Mouse (Mus musculus) intestine, embryonic 14.5 days (tissue): ENCODE results near the gene Fads6. TPM values are rescaled to one million over a fixed set of nuclear protein-coding genes. Genes with fewer than 3 reads are reported as not detected.
A peak's percentile ranks its signal among the peaks of the same experiment; 100 is the strongest.

Source experiments
- ATAC-seq: fragments of 200-750 bp; cut with Nextera tagmentation; replicated peaks from 2 replicates; pipeline ENCODE4 v1.8.0; 2017; ENCODE audit warnings: low read depth, moderate number of reproducible peaks, moderate TSS enrichment, moderate library complexity; ENCODE audit not compliant: low FRiP score, low TSS enrichment
- DNase-seq: peaks from one replicate; pipeline ENCODE4 v3.0.0-alpha.2; 2018; ENCODE audit warnings: low spot score
- H3K27ac ChIP-seq: fragments of 300-500 bp; sonication (generic); 2 replicates; pipeline ENCODE4 v1.5.1; 2014; ENCODE audit warnings: low read depth, mild to moderate bottlenecking, control low read depth
- H3K27me3 ChIP-seq: fragments of 300-500 bp; sonication (generic); replicated peaks from 2 replicates; pipeline ENCODE4 v1.6.1; 2014; ENCODE audit warnings: low read length, control low read depth; ENCODE audit not compliant: control insufficient read depth, insufficient read depth
- H3K36me3 ChIP-seq: fragments of 300-500 bp; sonication (generic); 2 replicates; pipeline ENCODE4 v1.6.1; 2014; ENCODE audit warnings: low read length, control low read depth; ENCODE audit not compliant: control insufficient read depth, insufficient read depth
- H3K4me1 ChIP-seq: fragments of 300-500 bp; sonication (generic); replicated peaks from 2 replicates; pipeline ENCODE4 v1.6.1; 2014; ENCODE audit warnings: low read length, control low read depth, mixed read lengths; ENCODE audit not compliant: control insufficient read depth, insufficient read depth
- H3K4me2 ChIP-seq: fragments of 300-500 bp; sonication (generic); 2 replicates; pipeline ENCODE4 v1.6.1; 2014; ENCODE audit warnings: low read length
- H3K4me3 ChIP-seq: fragments of 300-500 bp; sonication (generic); 2 replicates; pipeline ENCODE4 v1.5.1; 2014; ENCODE audit warnings: low read depth, low read length, control low read depth, mixed read lengths
- H3K9ac ChIP-seq: fragments of 300-500 bp; sonication (generic); 2 replicates; pipeline ENCODE4 v1.6.1; 2014; ENCODE audit warnings: mild to moderate bottlenecking, low read length
- H3K9me3 ChIP-seq: fragments of 300-500 bp; sonication (generic); 2 replicates; pipeline ENCODE4 v1.6.1; 2016; ENCODE audit warnings: low read length, control low read depth; ENCODE audit not compliant: control insufficient read depth
- WGBS: fragments of 180-500 bp; shearing (Covaris S2); extraction: QIAGEN DNeasy Blood & Tissue Kit; methylation state at CpG from one replicate; pipeline ENCODE4 v1.1.7; 2014; 5-methylcytosine and 5-hydroxymethylcytosine counted together
- polyA plus RNA-seq: library from polyadenylated mRNA; unstranded; fragments of >200 nt; fragmentation: Nextera tagmentation; extraction: Ambion mirVana; gene quantifications from 2 replicates; pipeline ENCODE4 v1.2.1, GENCODE M21; 2014

The Fads6 gene
- polyA plus RNA-seq, 1 experiment from 2014 or later = 1.6 TPM

DNA sequence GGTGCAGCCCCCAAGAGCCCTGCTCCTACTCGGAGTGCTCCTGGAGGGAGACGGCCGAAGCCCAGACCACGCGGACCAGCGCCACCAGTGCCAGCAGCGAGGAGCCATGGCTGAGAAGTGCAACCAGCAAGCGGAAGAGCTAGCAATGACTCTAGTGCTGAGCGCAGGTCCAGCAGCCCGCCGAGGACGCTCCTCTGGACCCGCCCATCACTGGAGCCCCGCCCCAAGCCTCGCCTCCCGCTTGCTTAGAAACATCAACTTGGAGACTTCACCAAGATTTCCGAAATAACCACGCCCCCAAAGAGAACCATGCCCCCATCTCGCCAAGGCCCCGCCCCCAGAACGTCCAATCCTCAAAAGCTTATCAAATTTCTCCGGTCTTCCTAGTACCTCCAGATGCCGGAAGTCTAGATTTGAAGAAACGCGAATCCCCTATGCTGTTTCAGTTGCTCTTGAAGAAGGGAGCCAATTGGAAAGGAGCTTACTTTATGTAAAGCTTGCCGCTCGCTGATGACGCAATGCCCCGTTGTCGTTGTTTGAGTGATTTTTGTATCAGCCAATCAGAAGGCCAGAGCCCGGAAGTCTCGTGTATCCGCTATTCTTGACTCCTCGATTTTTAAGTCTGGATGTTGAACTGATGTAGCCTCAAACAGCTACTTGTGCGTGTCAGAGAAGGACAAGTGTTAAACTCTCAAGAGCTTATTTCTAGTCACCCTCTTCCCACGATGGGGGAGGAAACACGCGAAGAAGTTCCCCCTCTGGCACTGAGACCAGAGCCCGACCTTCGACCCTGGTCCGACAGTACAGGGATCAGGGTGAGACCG lies 20.5 kb downstream of the Fads6 start, which contains the start of gene Fdxr:
Gene Fdxr, minus strand, starts transcription at position 271 of the 824 bp plus-strand sequence.
- Histone ChIP-seq H3K9me3 (no peaks in the 10 kb centered on the region), H3K4me3 (peak within 1 kb of the TSS; percentile 70), H3K36me3 (no peaks in the 10 kb centered on the region), H3K27me3 (no peaks in the 10 kb centered on the region), H3K4me2 (peak within 1 kb of the TSS; percentile 75), H3K9ac (peak within 1 kb of the TSS; percentile 55), H3K4me1 (peaks cover 13% of the 10 kb centered on the region; the same call in 1 of the 2 replicates), H3K27ac (peak within 1 kb of the TSS; percentile 71)
- under 1% methylated on average over 42 of the region's 42 CpGs for WGBS
- peak; percentile 98 for DNase-seq
- peak; percentile 96 for ATAC-seq

DNA sequence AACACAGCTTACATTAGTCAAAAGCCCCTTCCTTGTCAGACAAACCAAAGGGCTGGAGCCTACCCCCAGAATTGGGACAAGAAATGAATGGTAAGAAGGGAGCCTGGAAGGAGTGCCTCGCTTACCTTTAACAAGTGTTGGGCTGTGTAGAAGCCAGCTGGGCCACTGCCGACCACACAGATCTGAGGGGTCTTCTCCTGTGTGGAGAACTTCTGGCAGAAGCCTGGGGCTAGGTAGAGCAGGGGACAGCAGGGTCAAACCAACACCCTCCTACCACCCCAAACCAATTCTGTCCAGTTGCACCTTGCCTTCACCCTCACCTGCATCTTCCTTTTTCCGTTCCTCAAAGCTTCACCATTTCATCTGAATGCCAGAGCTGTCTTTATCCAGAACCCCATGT lies 21.5 kb downstream of the Fads6 start:
- Histone ChIP-seq H3K4me2 (peak overlapping the region; percentile 75), H3K36me3 (no peaks in the 10 kb centered on the region), H3K27ac (no peak overlapping the region), H3K9ac (peak overlapping the region; percentile 46), H3K4me1 (peaks cover 13% of the 10 kb centered on the region; the same call in 1 of the 2 replicates), H3K27me3 (no peaks in the 10 kb centered on the region), H3K9me3 (no peaks in the 10 kb centered on the region), H3K4me3 (peak overlapping the region; percentile 70)
- ATAC-seq (no peak), DNase-seq (no peak)
- WGBS = 71% methylated on average over 3 of the region's 3 CpGs

DNA sequence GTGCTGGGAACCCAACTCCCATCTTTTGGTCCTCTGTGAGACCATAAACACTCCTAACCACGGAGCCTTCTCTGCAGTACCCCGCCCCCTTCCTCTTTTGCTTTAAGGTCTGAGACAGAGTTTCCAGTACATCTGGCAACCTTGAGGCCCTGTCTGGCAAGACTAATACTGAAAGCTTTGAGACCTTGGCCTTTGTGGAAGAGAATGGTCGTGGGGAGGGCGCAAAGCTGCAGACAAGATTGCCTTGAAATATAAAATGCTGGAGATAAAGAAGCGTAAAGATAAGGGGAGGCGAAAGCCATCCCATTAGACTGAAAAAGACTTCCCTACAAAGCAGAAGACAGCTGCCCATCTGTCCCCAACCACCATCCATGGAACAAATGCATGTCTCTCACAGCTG lies 22.0 kb downstream of the Fads6 start:
- ATAC-seq (no peak), DNase-seq (no peak)
- no peaks in the 10 kb centered on the region for H3K36me3 ChIP-seq
- no peak overlapping the region for H3K27ac ChIP-seq
- peaks cover 13% of the 10 kb centered on the region; the same call in 1 of the 2 replicates for H3K4me1 ChIP-seq
- no peak overlapping the region for H3K9ac ChIP-seq
- no peaks in the 10 kb centered on the region for H3K27me3 ChIP-seq
- H3K4me2 ChIP-seq = 0 out of 2 replicates have a peak overlapping the region, but pooled peaks have one; percentile 75
- 66% methylated on average over 6 of the region's 6 CpGs for WGBS
- no peaks in the 10 kb centered on the region for H3K9me3 ChIP-seq
- H3K4me3 ChIP-seq = no peak overlapping the region

DNA sequence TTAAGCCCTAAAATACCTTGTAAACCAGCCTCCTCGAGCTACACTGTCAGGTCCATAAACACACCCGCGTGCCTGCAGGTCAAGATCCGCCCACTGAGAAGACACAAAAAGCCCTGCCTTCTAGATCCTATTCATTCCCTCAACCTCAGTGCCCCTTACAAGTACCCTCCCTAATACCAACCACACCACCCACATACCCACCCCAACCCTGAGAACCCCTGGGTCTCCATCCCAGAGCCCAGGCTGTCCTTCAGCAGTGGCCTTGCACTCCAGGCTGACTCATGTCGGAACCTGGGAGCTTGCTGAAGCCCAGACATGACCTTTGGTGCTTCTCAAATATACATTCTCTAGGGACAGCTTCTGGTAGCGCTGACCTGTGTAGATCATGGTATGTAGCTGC lies 22.7 kb downstream of the Fads6 start:
- no peak for DNase-seq
- no peak for ATAC-seq
- Histone ChIP-seq H3K4me3 (no peak overlapping the region), H3K27me3 (no peaks in the 10 kb centered on the region; the same call in 1 of the 2 replicates), H3K4me2 (no peak overlapping the region), H3K36me3 (no peaks in the 10 kb centered on the region), H3K9ac (no peak overlapping the region), H3K27ac (no peak overlapping the region), H3K4me1 (peaks cover 13% of the 10 kb centered on the region; the same call in 1 of the 2 replicates), H3K9me3 (no peaks in the 10 kb centered on the region)
- 76% methylated on average over 6 of the region's 6 CpGs for WGBS

DNA sequence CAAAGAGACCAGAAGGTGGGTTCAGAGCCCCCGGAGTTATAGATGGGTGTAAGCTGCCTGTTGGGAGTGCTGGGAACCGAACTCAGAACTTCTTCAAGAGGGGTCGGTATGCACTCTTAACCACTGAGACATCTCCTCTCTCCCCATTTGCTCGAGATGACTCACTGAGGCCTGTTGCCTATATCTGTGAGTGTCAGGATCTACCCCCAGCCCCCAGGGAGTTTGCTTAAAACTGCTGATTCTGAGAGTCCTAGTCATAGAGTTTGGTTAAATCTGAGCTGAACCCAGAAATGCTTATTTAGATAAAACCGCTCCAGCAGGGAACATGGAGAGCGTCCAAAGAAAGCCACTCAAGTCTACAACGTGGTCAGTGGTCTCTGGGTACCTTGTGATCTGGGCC lies 23.3 kb downstream of the Fads6 start:
- H3K4me3 ChIP-seq = no peak overlapping the region
- H3K27ac ChIP-seq = no peak overlapping the region
- H3K4me1 ChIP-seq = peaks cover 13% of the 10 kb centered on the region; the same call in 1 of the 2 replicates
- ATAC-seq = no peak
- H3K4me2 ChIP-seq = no peak overlapping the region
- peaks cover 2% of the 10 kb centered on the region; the same call in 1 of the 2 replicates for H3K27me3 ChIP-seq
- H3K9me3 ChIP-seq = no peaks in the 10 kb centered on the region
- no peak for DNase-seq
- 0 out of 2 replicates have a peak, but pooled peaks cover 3% of the 10 kb centered on the region for H3K36me3 ChIP-seq
- 82% methylated on average over 7 of the region's 7 CpGs for WGBS
- no peak overlapping the region for H3K9ac ChIP-seq

DNA sequence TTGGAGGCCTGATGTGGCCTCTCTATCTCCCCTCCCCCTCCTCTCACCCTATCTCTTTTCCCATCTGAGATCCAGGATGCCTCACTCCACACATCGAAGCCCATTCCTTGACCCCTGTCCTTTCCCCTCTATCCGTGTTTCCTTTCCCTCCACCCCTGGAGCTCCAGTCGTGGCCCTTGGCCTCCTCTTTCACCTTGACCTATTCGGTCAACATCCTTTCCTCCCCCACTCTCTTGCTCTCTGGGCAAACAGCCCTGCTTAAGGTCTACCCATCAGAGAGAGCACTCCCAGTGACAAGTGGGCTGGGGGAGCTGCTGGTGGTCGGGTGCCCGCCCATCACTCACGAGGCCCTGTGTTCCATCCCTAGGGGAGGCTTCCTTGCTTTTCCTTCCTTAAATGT lies 23.7 kb downstream of the Fads6 start:
- WGBS = 58% methylated on average over 7 of the region's 7 CpGs
- Histone ChIP-seq H3K9me3 (no peaks in the 10 kb centered on the region), H3K4me2 (no peak overlapping the region), H3K36me3 (peaks cover 6% of the 10 kb centered on the region; the same call in 1 of the 2 replicates), H3K4me3 (no peak overlapping the region), H3K9ac (no peak overlapping the region), H3K4me1 (peaks cover 13% of the 10 kb centered on the region; the same call in 1 of the 2 replicates), H3K27me3 (peaks cover 7% of the 10 kb centered on the region), H3K27ac (no peak overlapping the region)
- DNase-seq = no peak
- no peak for ATAC-seq

DNA sequence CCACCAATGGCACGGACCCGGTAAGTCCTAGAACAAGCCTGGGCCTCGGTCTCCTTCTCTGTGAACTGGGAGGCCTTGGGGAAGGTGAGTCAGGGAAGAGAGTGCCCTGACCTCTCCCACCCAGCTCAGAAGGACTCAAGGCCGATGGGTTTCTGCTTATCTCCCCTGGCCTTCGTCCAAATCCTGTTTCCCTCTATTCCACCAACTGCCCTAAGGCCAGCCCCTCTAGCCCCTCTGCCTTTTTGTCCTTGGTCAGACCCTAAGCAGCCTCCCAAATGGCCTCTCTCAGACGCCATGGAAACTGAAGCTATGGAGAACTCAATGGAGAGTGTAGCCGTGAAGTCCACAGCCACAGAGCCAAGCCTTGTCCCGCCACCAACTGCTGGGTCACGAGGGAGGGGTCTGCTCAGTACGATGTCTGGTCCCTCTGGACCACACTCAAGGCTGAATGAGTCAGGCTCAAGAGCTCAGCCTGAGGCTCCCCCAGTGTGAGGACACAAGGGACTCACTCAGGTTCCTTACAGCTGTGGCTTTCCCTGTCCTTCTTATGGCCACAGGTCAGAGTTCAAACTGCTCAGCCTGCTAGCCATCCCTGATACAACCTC lies 24.5 kb downstream of the Fads6 start:
- WGBS = 76% methylated on average over 10 of the region's 10 CpGs
- no peak for ATAC-seq
- H3K27me3 ChIP-seq = peaks cover 14% of the 10 kb centered on the region

DNA sequence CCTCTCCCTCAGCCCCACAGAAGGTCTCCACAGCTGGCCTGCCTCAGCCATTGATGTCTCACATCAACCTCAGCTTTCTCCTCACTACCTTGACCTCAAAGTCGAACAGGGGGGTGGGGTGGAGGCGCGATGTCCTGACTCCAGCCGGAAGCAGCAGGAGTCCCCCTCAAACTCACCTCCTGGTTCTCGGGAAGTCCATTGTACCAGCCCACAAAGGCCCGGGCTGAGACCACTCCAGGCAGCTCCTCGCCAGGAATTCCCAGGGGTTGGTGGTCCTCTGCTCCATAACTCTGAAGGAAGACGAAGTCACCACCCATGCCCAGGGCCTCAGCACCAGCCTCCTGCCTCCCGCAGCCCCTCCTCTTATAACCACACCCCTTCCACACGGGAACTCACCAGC lies 26.0 kb downstream of the Fads6 start:
- H3K27me3 ChIP-seq = peaks cover 29% of the 10 kb centered on the region
- no peak overlapping the region for H3K4me2 ChIP-seq
- peaks cover 7% of the 10 kb centered on the region; the same call in 1 of the 2 replicates for H3K36me3 ChIP-seq
- ATAC-seq = no peak
- H3K27ac ChIP-seq = no peak overlapping the region
- no peaks in the 10 kb centered on the region for H3K9me3 ChIP-seq
- WGBS = 62% methylated on average over 10 of the region's 10 CpGs
- no peak overlapping the region for H3K9ac ChIP-seq
- no peak overlapping the region for H3K4me3 ChIP-seq
- DNase-seq = no peak
- peaks cover 12% of the 10 kb centered on the region for H3K4me1 ChIP-seq

More for the DNA sequence above, 24.5 kb downstream of the Fads6 start:
- H3K27ac ChIP-seq = no peak overlapping the region
- DNase-seq = no peak
- no peaks in the 10 kb centered on the region for H3K9me3 ChIP-seq
- peaks cover 7% of the 10 kb centered on the region; the same call in 1 of the 2 replicates for H3K36me3 ChIP-seq
- no peak overlapping the region for H3K9ac ChIP-seq
- H3K4me1 ChIP-seq = peaks cover 12% of the 10 kb centered on the region; the same call in 1 of the 2 replicates
- H3K4me2 ChIP-seq = no peak overlapping the region
- H3K4me3 ChIP-seq = no peak overlapping the region
